Mouse (Mus musculus) MEL (cell line): Measurements from ENCODE around the gene Sgf29.

Experiments used
- CTCF ChIP-seq, 3 experiments: IDR thresholded peaks in 2 of 3; conservative IDR thresholded peaks in 1 of 3; 2 replicates each; pipeline ENCODE4 v1.5.1; 2011 to 2012; ENCODE audit warnings: low read length in 3 of 3, low read depth in 2 of 3, mild to moderate bottlenecking in 2 of 3, improper control_type of control experiment in 1 of 3, inconsistent platforms in 1 of 3, mixed read lengths in 1 of 3, moderate library complexity in 1 of 3; ENCODE audit not compliant: control insufficient read depth in 1 of 3, insufficient read depth in 1 of 3, poor library complexity in 1 of 3, severe bottlenecking in 1 of 3
- EP300 ChIP-seq, 2 experiments: IDR thresholded peaks; 2 replicates each; pipeline ENCODE4 v1.6.1; 2011; ENCODE audit warnings: improper control_type of control experiment in 2 of 2, low read length in 2 of 2, low read depth in 1 of 2, mild to moderate bottlenecking in 1 of 2
- MAFK ChIP-seq: IDR thresholded peaks from 2 replicates; pipeline ENCODE4 v1.6.1; 2011; ENCODE audit warnings: low read depth, mild to moderate bottlenecking, low read length, improper control_type of control experiment, borderline replicate concordance
- MEF2A ChIP-seq: IDR thresholded peaks from 2 replicates; pipeline ENCODE4 v1.6.1; 2014; ENCODE audit warnings: low read depth, mild to moderate bottlenecking, inconsistent platforms, low read length, improper control_type of control experiment; ENCODE audit not compliant: poor library complexity, insufficient replicate concordance, severe bottlenecking; ENCODE audit errors: extremely low read depth
- POLR2A ChIP-seq, 2 experiments: IDR thresholded peaks; 2 replicates each; pipeline ENCODE4 v1.6.1; 2011 to 2012; ENCODE audit warnings: low read length in 2 of 2, mild to moderate bottlenecking in 2 of 2, control low read depth in 1 of 2, improper control_type of control experiment in 1 of 2, low read depth in 1 of 2, moderate library complexity in 1 of 2; ENCODE audit not compliant: control insufficient read depth in 1 of 2, insufficient read depth in 1 of 2, poor library complexity in 1 of 2
- POLR2AphosphoS2 ChIP-seq: IDR thresholded peaks from 2 replicates; pipeline ENCODE4 v1.6.1; 2011; ENCODE audit warnings: low read length, improper control_type of control experiment

DNA sequence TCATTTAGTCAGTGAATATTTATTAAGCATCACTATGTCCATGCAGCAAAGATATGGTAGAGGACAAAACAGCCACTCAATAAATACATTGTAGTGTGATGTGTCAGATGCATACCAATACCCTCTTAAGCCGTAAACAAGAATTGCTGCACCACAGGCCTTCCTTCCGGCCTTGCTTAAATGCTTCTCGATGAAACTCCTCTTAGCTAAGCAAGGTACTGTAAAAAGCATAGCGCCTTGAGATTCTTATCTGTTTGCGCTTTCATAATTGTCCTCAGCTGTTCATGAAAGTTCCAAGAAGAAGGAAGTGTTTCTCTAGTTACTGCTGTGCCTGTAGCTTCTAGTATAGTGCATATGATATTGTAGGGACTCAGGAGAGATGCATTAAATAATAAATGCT is 42.5 kb upstream of the Sgf29 start:
- TF ChIP-seq CTCF (IDR thresholded peaks at IDR 0.05 in 2 of 3, conservative IDR thresholded peaks at IDR 0.05 in 1 of 3; ENCODE audit: control insufficient read depth in 1 of 3, insufficient read depth in 1 of 3, low read depth in 2 of 3, low read length in 3 of 3, poor library complexity in 1 of 3, severe bottlenecking in 1 of 3) (no peak), POLR2AphosphoS2 (no peak), EP300 (IDR thresholded peaks at IDR 0.05; ENCODE audit: low read depth in 1 of 2, low read length in 2 of 2) (no peak), MAFK (no peak), MEF2A (no peak), POLR2A (IDR thresholded peaks at IDR 0.05; ENCODE audit: control insufficient read depth in 1 of 2, insufficient read depth in 1 of 2, low read depth in 1 of 2, low read length in 2 of 2, poor library complexity in 1 of 2) (no peak)
